Mouse (Mus musculus) forebrain, postnatal 0 days (tissue): ENCODE measurements around the gene Sv2c. TPM values are rescaled to one million over a fixed set of nuclear protein-coding genes. Genes with fewer than 3 reads are reported as not detected.
"Not testable (repeated sequence)": the region's sequence is repeated elsewhere in the genome, so short reads cannot be mapped to it uniquely, and the experiment has no call there.

Source experiments
- ATAC-seq: fragments of 200-750 bp; cut with Nextera tagmentation; 2 replicates; pipeline ENCODE4 v1.8.0; 2017; ENCODE audit warnings: mild to moderate bottlenecking, moderate library complexity
- DNase-seq: peaks from one replicate; pipeline ENCODE4 v3.0.0-alpha.2; 2015
- H3K27ac ChIP-seq: fragments of 300-500 bp; sonication (generic); 2 replicates; pipeline ENCODE4 v1.5.1; 2014; ENCODE audit warnings: low read depth, mild to moderate bottlenecking, antibody characterized with exemption, low read length, moderate library complexity, mixed read lengths
- H3K27me3 ChIP-seq: fragments of 300-500 bp; sonication (generic); 2 replicates; pipeline ENCODE4 v1.6.1; 2014; ENCODE audit warnings: mild to moderate bottlenecking, low read length, mixed read lengths; ENCODE audit not compliant: insufficient read depth
- H3K36me3 ChIP-seq: fragments of 300-500 bp; sonication (generic); 2 replicates; pipeline ENCODE4 v1.6.1; 2014; ENCODE audit warnings: mild to moderate bottlenecking, moderate library complexity; ENCODE audit not compliant: insufficient read depth
- H3K4me1 ChIP-seq: fragments of 300-500 bp; sonication (generic); 2 replicates; pipeline ENCODE4 v1.6.1; 2014; ENCODE audit warnings: antibody characterized with exemption; ENCODE audit not compliant: insufficient read depth
- H3K4me2 ChIP-seq: fragments of 300-500 bp; sonication (generic); 2 replicates; pipeline ENCODE4 v1.6.1; 2014; ENCODE audit warnings: low read depth, mild to moderate bottlenecking, moderate library complexity
- H3K4me3 ChIP-seq: fragments of 300-500 bp; sonication (generic); 2 replicates; pipeline ENCODE4 v1.5.1; 2014; ENCODE audit warnings: low read depth, low read length, mixed read lengths
- H3K9ac ChIP-seq: fragments of 300-500 bp; sonication (generic); 2 replicates; pipeline ENCODE4 v1.6.1; 2014; ENCODE audit warnings: mild to moderate bottlenecking
- H3K9me3 ChIP-seq: fragments of 300-500 bp; sonication (generic); 2 replicates; pipeline ENCODE4 v1.6.1; 2016; ENCODE audit warnings: low read length
- CTCF ChIP-seq: sonication (generic); IDR thresholded peaks from 2 replicates; pipeline ENCODE4 v1.5.1; 2016; ENCODE audit warnings: antibody characterized with exemption, control low read depth, low read depth
- WGBS: fragments of 180-500 bp; shearing (Covaris S2); extraction: QIAGEN DNeasy Blood & Tissue Kit; methylation state at CpG from one replicate; pipeline ENCODE4 v1.1.7; 2014; 5-methylcytosine and 5-hydroxymethylcytosine counted together
- polyA plus RNA-seq: library from polyadenylated mRNA; unstranded; fragments of >200 nt; fragmentation: Nextera tagmentation; extraction: Ambion mirVana; gene quantifications from 2 replicates; pipeline ENCODE4 v1.2.1, GENCODE M21; 2015
- total RNA-seq: library from RNA; depleted of rRNA; stranded (reverse); fragments of >200 nt; gene quantifications from 2 replicates; pipeline ENCODE4 v1.2.3, GENCODE M21; 2014

Gene Sv2c
- total and polyA plus RNA-seq, 2 experiments from 2014 or later, result 6.5 to 11.6 TPM

DNA sequence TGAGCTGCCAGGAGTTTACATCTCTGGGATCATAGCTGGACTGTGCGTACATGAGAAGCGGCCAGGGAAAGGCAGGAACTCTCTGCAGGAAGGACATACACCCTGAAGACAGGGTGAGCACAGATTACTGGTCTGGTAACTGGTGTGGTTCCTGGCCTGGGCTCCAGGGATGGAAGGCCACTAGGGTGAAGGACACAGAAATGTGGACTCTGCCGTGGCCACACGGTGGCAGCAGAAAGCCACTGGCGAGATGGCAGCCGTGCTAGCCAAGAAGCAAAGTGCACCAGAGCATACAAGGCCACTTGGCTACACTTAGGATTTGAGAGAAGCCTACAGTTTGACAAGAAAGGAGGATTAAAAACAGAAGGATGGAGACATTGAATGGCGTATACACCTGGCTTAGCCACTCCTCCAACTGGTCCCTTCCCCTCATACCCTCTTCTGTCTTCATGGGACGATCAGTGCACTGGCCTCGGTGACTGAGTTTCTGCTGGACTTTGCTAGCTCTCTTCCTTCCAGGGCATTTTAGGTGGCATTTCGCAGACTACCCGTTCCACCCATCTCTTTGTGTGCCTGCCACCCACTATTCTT lies 158.9 kb downstream of the Sv2c start:
- ATAC-seq (peak; percentile 78), DNase-seq (peak; percentile 75)
- Histone ChIP-seq H3K4me2 (no peak overlapping the region), H3K27ac (no peak overlapping the region), H3K27me3 (no peaks in the 10 kb centered on the region), H3K9ac (no peak overlapping the region), H3K9me3 (no peaks in the 10 kb centered on the region), H3K4me3 (no peak overlapping the region), H3K4me1 (no peaks in the 10 kb centered on the region), H3K36me3 (no peaks in the 10 kb centered on the region)
- 57% methylated on average over 11 of the region's 11 CpGs for WGBS
- peak; percentile 92 for TF ChIP-seq CTCF

DNA sequence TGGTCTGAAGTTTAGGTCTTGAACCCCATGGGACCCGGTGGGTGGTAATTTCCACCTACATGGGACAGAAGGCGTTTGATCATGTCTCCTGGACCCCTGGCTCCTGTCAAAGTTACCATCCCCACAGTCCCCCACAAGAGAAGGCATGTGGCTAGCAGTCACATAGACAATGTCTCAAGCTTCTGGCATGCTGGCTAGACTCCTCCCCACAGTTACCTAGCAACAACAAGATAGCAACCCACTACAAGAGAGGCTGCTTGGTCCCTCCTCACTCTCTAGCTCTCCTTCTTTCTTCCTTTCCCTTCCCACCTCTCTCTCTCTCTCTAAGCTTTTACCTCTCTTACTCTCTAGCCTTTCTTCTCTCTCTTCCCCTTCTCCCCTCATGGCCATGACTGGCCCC lies 164.3 kb downstream of the Sv2c start:
- not testable (repeated sequence) for H3K36me3 ChIP-seq, H3K27me3 ChIP-seq, H3K4me1 ChIP-seq, H3K4me2 ChIP-seq, H3K4me3 ChIP-seq, H3K9ac ChIP-seq, H3K27ac ChIP-seq, H3K9me3 ChIP-seq
- ATAC-seq (peak; percentile 40; the same call in 1 of the 2 replicates), DNase-seq (peak; percentile 22)
- WGBS, result 75% methylated on average over 2 of the region's 2 CpGs

GRCm38 (mm10) chr13:95966791-95967190 lies 165.6 kb downstream of the Sv2c start:
- DNase-seq (no peak), ATAC-seq (no peak)
- Histone ChIP-seq H3K4me2 (no peak overlapping the region), H3K27ac (no peak overlapping the region), H3K9me3 (no peaks in the 10 kb centered on the region), H3K36me3 (no peaks in the 10 kb centered on the region), H3K4me1 (0 out of 2 replicates have a peak, but pooled peaks cover 2% of the 10 kb centered on the region), H3K27me3 (no peaks in the 10 kb centered on the region; the same call in 1 of the 2 replicates), H3K9ac (no peak overlapping the region), H3K4me3 (no peak overlapping the region)
- TF ChIP-seq CTCF, result no peak
- 44% methylated on average over 6 of the region's 6 CpGs for WGBS

GRCm38 (mm10) chr13:95965596-95965995 lies 166.8 kb downstream of the Sv2c start:
- DNase-seq, result peak; percentile 8

DNA sequence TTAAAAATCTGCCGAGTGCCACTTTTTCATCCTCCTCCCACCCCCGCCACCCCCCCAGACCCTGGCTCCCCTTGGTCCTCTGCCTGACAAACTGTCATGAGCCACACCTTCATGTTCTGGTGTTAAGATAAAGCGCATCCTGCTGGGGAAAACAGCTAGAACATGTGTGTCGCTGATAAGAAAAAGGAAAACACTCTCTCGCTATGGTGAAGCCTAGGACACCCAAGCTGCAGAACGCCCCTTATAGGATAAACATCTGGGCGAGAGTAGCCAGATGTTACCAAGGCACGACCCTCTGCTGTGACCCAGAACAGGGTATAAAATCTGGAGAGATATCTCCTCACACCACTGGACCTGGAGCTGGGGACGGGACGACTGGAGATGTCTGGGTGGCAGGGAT lies 167.2 kb downstream of the Sv2c start:
- no peak for TF ChIP-seq CTCF
- no peak overlapping the region for H3K27ac ChIP-seq
- H3K36me3 ChIP-seq, result no peaks in the 10 kb centered on the region
- H3K4me2 ChIP-seq, result no peak overlapping the region
- ATAC-seq (no peak), DNase-seq (no peak)
- no peak overlapping the region for H3K9ac ChIP-seq
- H3K27me3 ChIP-seq, result no peaks in the 10 kb centered on the region; the same call in 1 of the 2 replicates
- no peak overlapping the region for H3K4me3 ChIP-seq
- no peaks in the 10 kb centered on the region for H3K9me3 ChIP-seq
- 0 out of 2 replicates have a peak, but pooled peaks cover 2% of the 10 kb centered on the region for H3K4me1 ChIP-seq
- WGBS, result 84% methylated on average over 10 of the region's 10 CpGs

More at GRCm38 (mm10) chr13:95965596-95965995, 166.8 kb downstream of the Sv2c start:
- no peaks in the 10 kb centered on the region for H3K9me3 ChIP-seq
- H3K9ac ChIP-seq, result no peak overlapping the region
- ATAC-seq, result 0 out of 2 replicates have a peak, but pooled peaks have one; percentile 14
- TF ChIP-seq CTCF, result no peak
- no peak overlapping the region for H3K4me3 ChIP-seq
- WGBS, result 82% methylated on average over 6 of the region's 6 CpGs
- no peaks in the 10 kb centered on the region; the same call in 1 of the 2 replicates for H3K27me3 ChIP-seq
- no peaks in the 10 kb centered on the region for H3K36me3 ChIP-seq
- no peak overlapping the region for H3K27ac ChIP-seq
- 0 out of 2 replicates have a peak, but pooled peaks cover 2% of the 10 kb centered on the region for H3K4me1 ChIP-seq
- H3K4me2 ChIP-seq, result no peak overlapping the region

GRCm38 (mm10) chr13:95964226-95964625 lies 168.2 kb downstream of the Sv2c start:
- H3K9ac ChIP-seq, result no peak overlapping the region
- DNase-seq, result peak; percentile 22
- 0 out of 2 replicates have a peak, but pooled peaks cover 2% of the 10 kb centered on the region for H3K4me1 ChIP-seq
- no peak for ATAC-seq
- H3K4me2 ChIP-seq, result no peak overlapping the region
- H3K27me3 ChIP-seq, result no peaks in the 10 kb centered on the region; the same call in 1 of the 2 replicates
- H3K4me3 ChIP-seq, result no peak overlapping the region
- no peaks in the 10 kb centered on the region for H3K36me3 ChIP-seq
- H3K27ac ChIP-seq, result no peak overlapping the region
- no peak for TF ChIP-seq CTCF
- 53% methylated on average over 8 of the region's 8 CpGs for WGBS
- H3K9me3 ChIP-seq, result no peaks in the 10 kb centered on the region

GRCm38 (mm10) chr13:95963671-95964070 lies 168.7 kb downstream of the Sv2c start:
- Histone ChIP-seq H3K36me3 (no peaks in the 10 kb centered on the region), H3K27ac (no peak overlapping the region), H3K27me3 (no peaks in the 10 kb centered on the region; the same call in 1 of the 2 replicates), H3K4me1 (0 out of 2 replicates have a peak, but pooled peaks cover 2% of the 10 kb centered on the region), H3K4me3 (no peak overlapping the region), H3K9ac (no peak overlapping the region), H3K9me3 (no peaks in the 10 kb centered on the region), H3K4me2 (no peak overlapping the region)
- DNase-seq, result no peak
- ATAC-seq, result no peak
- WGBS, result 90% methylated on average over 1 of the region's 1 CpGs
- TF ChIP-seq CTCF, result no peak
